Comparison of ENCODE assay signal across 8 mouse cellular contexts in genomic region chr10:60002203-60002602, GRCm38 (mm10). TPM values are rescaled to one million over a fixed set of nuclear protein-coding genes. Genes with fewer than 3 reads are reported as not detected.
DNase-seq lines count a peak whose midpoint lies in the region; ATAC-seq and TF ChIP-seq lines count a peak whose summit lies in the region.

No protein-coding gene starts in this region.

- TF ChIP-seq CTCF in lung, embryonic 14.5 days (IDR thresholded peaks at IDR 0.05; ENCODE audit: low read depth), result no peak

- H3K4me3 ChIP-seq in lung, embryonic 14.5 days (ENCODE audit: low read depth, low read length), result peak overlapping the region; percentile 58
- H3K4me3 ChIP-seq in heart, embryonic 15.5 days, result peak overlapping the region; percentile 77
- H3K4me3 ChIP-seq in liver, embryonic 16.5 days (ENCODE audit: low read depth, low read length), result peak overlapping the region; percentile 77

- WGBS in lung, embryonic 14.5 days, result 2% methylated on average over 12 of the region's 12 CpGs
- WGBS in heart, embryonic 15.5 days, result 4% methylated on average over 12 of the region's 12 CpGs
- WGBS in liver, embryonic 16.5 days (ENCODE audit: insufficient replicate concordance), result 1% methylated on average over 12 of the region's 12 CpGs

- H3K9ac ChIP-seq in lung, embryonic 14.5 days, result peak overlapping the region; percentile 68
- H3K9ac ChIP-seq in heart, embryonic 15.5 days, result peak overlapping the region; percentile 78
- peak overlapping the region; percentile 77 for H3K9ac ChIP-seq in liver, embryonic 16.5 days (ENCODE audit: low read depth, low read length)

- no peak for ATAC-seq in lung, embryonic 14.5 days (ENCODE audit: insufficient read depth)
- ATAC-seq in heart, embryonic 15.5 days (replicated peaks; ENCODE audit: insufficient number of reproducible peaks, insufficient read depth, low FRiP score, low read depth), result no peak
- ATAC-seq in liver, embryonic 16.5 days (ENCODE audit: low read depth), result no peak

- DNase-seq in lung, embryonic 14.5 days, result peak; percentile 53
- no peak for DNase-seq in lung, postnatal 14 days
- peak; percentile 47 for DNase-seq in c-Kit-positive CD71-positive TER-119-negative erythroid progenitor cells, embryonic 14.5 days (ENCODE audit: low read depth)
- no peak for DNase-seq in gastrocnemius, adult 8-10 months (ENCODE audit: low spot score in 2 of 2)
- no peak for DNase-seq in adrenal gland, postnatal 14 days
- no peak for DNase-seq in gastrocnemius, postnatal 25 days

- peak overlapping the region; percentile 93 for H3K27ac ChIP-seq in lung, embryonic 14.5 days (ENCODE audit: low read depth)
- H3K27ac ChIP-seq in heart, embryonic 15.5 days, result peak overlapping the region; percentile 98
- H3K27ac ChIP-seq in liver, embryonic 16.5 days (ENCODE audit: low read length), result peak overlapping the region; percentile 99

- peak overlapping the region; percentile 76 for H3K4me2 ChIP-seq in lung, embryonic 14.5 days
- H3K4me2 ChIP-seq in heart, embryonic 15.5 days, result peak overlapping the region; percentile 80
- H3K4me2 ChIP-seq in liver, embryonic 16.5 days (ENCODE audit: low read depth, low read length), result peak overlapping the region; percentile 95

- H3K27me3 ChIP-seq in lung, embryonic 14.5 days (ENCODE audit: insufficient read depth, low read length), result no peaks in the 10 kb centered on the region
- no peaks in the 10 kb centered on the region for H3K27me3 ChIP-seq in heart, embryonic 15.5 days
- no peaks in the 10 kb centered on the region for H3K27me3 ChIP-seq in liver, embryonic 16.5 days (ENCODE audit: control insufficient read depth, insufficient read depth, low read depth, low read length)

- H3K36me3 ChIP-seq in lung, embryonic 14.5 days (ENCODE audit: insufficient read depth), result peaks cover 3% of the 10 kb centered on the region; the same call in 1 of the 2 replicates
- 0 out of 2 replicates have a peak, but pooled peaks cover under 1% of the 10 kb centered on the region for H3K36me3 ChIP-seq in heart, embryonic 15.5 days
- H3K36me3 ChIP-seq in liver, embryonic 16.5 days (ENCODE audit: control insufficient read depth, insufficient read depth), result no peaks in the 10 kb centered on the region

- H3K4me1 ChIP-seq in lung, embryonic 14.5 days (ENCODE audit: insufficient read depth), result no peaks in the 10 kb centered on the region
- H3K4me1 ChIP-seq in heart, embryonic 15.5 days (replicated peaks), result peaks cover 21% of the 10 kb centered on the region
- peaks cover 13% of the 10 kb centered on the region for H3K4me1 ChIP-seq in liver, embryonic 16.5 days (ENCODE audit: control insufficient read depth, low read depth, low read length)

- no peaks in the 10 kb centered on the region for H3K9me3 ChIP-seq in lung, embryonic 14.5 days (ENCODE audit: low read depth, low read length)
- H3K9me3 ChIP-seq in heart, embryonic 15.5 days (replicated peaks), result no peaks in the 10 kb centered on the region
- H3K9me3 ChIP-seq in liver, embryonic 16.5 days (replicated peaks; ENCODE audit: control insufficient read depth, low read length), result no peaks in the 10 kb centered on the region

RNA-seq across cellular contexts. Expression of gene Ascc1, which starts 0.4 kb away (rescaled TPM):
- polyA plus RNA-seq in lung, embryonic 14.5 days (2014; fragmentation: Nextera tagmentation; extraction: Ambion mirVana), result 34.7 and 35.3 TPM in 2 replicates
- 36.1 and 40.6 TPM in 2 replicates for polyA plus RNA-seq in heart, embryonic 15.5 days (2015; fragmentation: Nextera tagmentation; extraction: Ambion mirVana)
- polyA plus RNA-seq in liver, embryonic 16.5 days (2015; fragmentation: Nextera tagmentation; extraction: Ambion mirVana), result 16.0 and 16.7 TPM in 2 replicates
- 10 to 100 TPM; 13.9 to 18.9 (median 14.3) TPM for total RNA-seq in gastrocnemius, adult 8-10 months (2022)
- total RNA-seq in adrenal gland, postnatal 14 days (2021), result 27.8 and 29.8 TPM in 2 replicates
- total RNA-seq in gastrocnemius, postnatal 25 days (2021), result 10 to 100 TPM; 11.4 to 12.0 TPM

RNA-seq across cellular contexts. Expression of gene Anapc16, which starts 0.7 kb away (rescaled TPM):
- 108 and 109 TPM in 2 replicates for polyA plus RNA-seq in lung, embryonic 14.5 days (2014; fragmentation: Nextera tagmentation; extraction: Ambion mirVana)
- 85.4 and 92.2 TPM in 2 replicates for polyA plus RNA-seq in heart, embryonic 15.5 days (2015; fragmentation: Nextera tagmentation; extraction: Ambion mirVana)
- polyA plus RNA-seq in liver, embryonic 16.5 days (2015; fragmentation: Nextera tagmentation; extraction: Ambion mirVana), result 34.9 and 37.9 TPM in 2 replicates
- total RNA-seq in gastrocnemius, adult 8-10 months (2022), result 10 to 100 TPM; 39.3 to 51.5 (median 43.3) TPM
- 57.5 and 68.8 TPM in 2 replicates for total RNA-seq in adrenal gland, postnatal 14 days (2021)
- total RNA-seq in gastrocnemius, postnatal 25 days (2021), result 10 to 100 TPM; 40.7 to 40.9 TPM

RNA-seq across cellular contexts. Expression of gene Ddit4, which starts 50.6 kb away (rescaled TPM):
- 3.0 and 3.5 TPM in 2 replicates for polyA plus RNA-seq in lung, embryonic 14.5 days (2014; fragmentation: Nextera tagmentation; extraction: Ambion mirVana)
- polyA plus RNA-seq in heart, embryonic 15.5 days (2015; fragmentation: Nextera tagmentation; extraction: Ambion mirVana), result 22.7 and 33.4 TPM in 2 replicates
- 5.0 and 6.8 TPM in 2 replicates for polyA plus RNA-seq in liver, embryonic 16.5 days (2015; fragmentation: Nextera tagmentation; extraction: Ambion mirVana)
- total RNA-seq in gastrocnemius, adult 8-10 months (2022), result 10 to 100 TPM in 2 of 4 experiments, 1 to 10 TPM in 2; 4.7 to 45.4 (median 9.4) TPM
- total RNA-seq in adrenal gland, postnatal 14 days (2021), result 70.5 and 103 TPM in 2 replicates
- 10 to 100 TPM in 1 of 2 experiments, 1 to 10 TPM in 1; 8.6 to 11.4 TPM for total RNA-seq in gastrocnemius, postnatal 25 days (2021)

Comparison
In these comparisons a context has a peak if more than half of its experiments do, and no peak if none do; other contexts are left out.
1. DNase-seq: peak in lung, embryonic 14.5 days (single experiment) and c-Kit-positive CD71-positive TER-119-negative erythroid progenitor cells, embryonic 14.5 days (single experiment); none in lung, postnatal 14 days (single experiment), gastrocnemius, adult 8-10 months (0 of 2), adrenal gland, postnatal 14 days (single experiment) and gastrocnemius, postnatal 25 days (single experiment).
2. Peak in every context shown above with its lines, with median percentiles within 50 percentile points of each other: H3K27ac ChIP-seq, H3K4me2 ChIP-seq, H3K4me3 ChIP-seq and H3K9ac ChIP-seq.